Mouse (Mus musculus): ENCODE data around the gene Taldo1. TPM values are rescaled to one million over a fixed set of nuclear protein-coding genes. Genes with fewer than 3 reads are reported as not detected.

The Taldo1 gene
- polyA plus RNA-seq, 1 experiment from 2014 or later, result 359 TPM

GRCm38 (mm10) chr7:141426948-141427730, 35.1 kb downstream of the Taldo1 start:
- DNase-seq (ENCODE audit: low spot score) (no peak), ATAC-seq (ENCODE audit: insufficient read depth, low FRiP score, low TSS enrichment) (no peak)
- H3K36me3 ChIP-seq (ENCODE audit: control insufficient read depth, insufficient read depth, low read length), result peaks cover 6% of the 10 kb centered on the region
- no peaks in the 10 kb centered on the region for H3K27me3 ChIP-seq (ENCODE audit: control insufficient read depth, insufficient read depth, low read length)
- WGBS, result 81% methylated on average over 12 of the region's 12 CpGs
- no peak overlapping the region for H3K9ac ChIP-seq (ENCODE audit: low read length)
- H3K27ac ChIP-seq (ENCODE audit: low read depth, low read length), result no peak overlapping the region
- peaks cover 10% of the 10 kb centered on the region; the same call in 1 of the 2 replicates for H3K4me1 ChIP-seq (ENCODE audit: control insufficient read depth, insufficient read depth, low read length)
- H3K9me3 ChIP-seq (ENCODE audit: control insufficient read depth, low read length), result no peaks in the 10 kb centered on the region
- no peak overlapping the region for H3K4me3 ChIP-seq (ENCODE audit: low read depth, low read length)
- H3K4me2 ChIP-seq (ENCODE audit: low read depth), result no peak overlapping the region

- peaks cover 9% of the 10 kb centered on the region for H3K36me3 ChIP-seq (ENCODE audit: control insufficient read depth, insufficient read depth, low read length)
- no peak overlapping the region for H3K27ac ChIP-seq (ENCODE audit: low read depth, low read length)
- no peaks in the 10 kb centered on the region for H3K9me3 ChIP-seq (ENCODE audit: control insufficient read depth, low read length)
- peak overlapping the region; percentile 38 for H3K4me3 ChIP-seq (ENCODE audit: low read depth, low read length)
- H3K4me2 ChIP-seq (ENCODE audit: low read depth), result peak overlapping the region; percentile 57
- ATAC-seq (ENCODE audit: insufficient read depth, low FRiP score, low TSS enrichment) (no peak), DNase-seq (ENCODE audit: low spot score) (no peak)
- peak overlapping the region; percentile 59 for H3K9ac ChIP-seq (ENCODE audit: low read length)
- peaks cover 13% of the 10 kb centered on the region for H3K4me1 ChIP-seq (ENCODE audit: control insufficient read depth, insufficient read depth, low read length)
- 60% methylated on average over 5 of the region's 5 CpGs for WGBS
- H3K27me3 ChIP-seq (ENCODE audit: control insufficient read depth, insufficient read depth, low read length), result no peaks in the 10 kb centered on the region
These were observed 36.7 kb downstream of the Taldo1 start for GRCm38 (mm10) chr7:141428701-141429100.

GRCm38 (mm10) chr7:141429310-141429709, 37.3 kb downstream of the Taldo1 start, which contains the start of gene Cend1:
Gene Cend1, minus strand, starts transcription at chr7:141429491.
- ATAC-seq (ENCODE audit: insufficient read depth, low FRiP score, low TSS enrichment) (peak; percentile 72), DNase-seq (ENCODE audit: low spot score) (peak; percentile 78)
- Histone ChIP-seq H3K9me3 (ENCODE audit: control insufficient read depth, low read length) (no peaks in the 10 kb centered on the region), H3K4me3 (ENCODE audit: low read depth, low read length) (peak within 1 kb of the TSS; percentile 38), H3K4me2 (ENCODE audit: low read depth) (peak within 1 kb of the TSS; percentile 57), H3K9ac (ENCODE audit: low read length) (peak within 1 kb of the TSS; percentile 59), H3K4me1 (ENCODE audit: control insufficient read depth, insufficient read depth, low read length) (peaks cover 18% of the 10 kb centered on the region), H3K27ac (ENCODE audit: low read depth, low read length) (peak within 1 kb of the TSS; percentile 50; the same call in 1 of the 2 replicates), H3K36me3 (ENCODE audit: control insufficient read depth, insufficient read depth, low read length) (peaks cover 9% of the 10 kb centered on the region), H3K27me3 (ENCODE audit: control insufficient read depth, insufficient read depth, low read length) (no peaks in the 10 kb centered on the region)
- WGBS, result 3% methylated on average over 19 of the region's 19 CpGs

- Histone ChIP-seq H3K9ac (ENCODE audit: low read length) (no peak overlapping the region), H3K27ac (ENCODE audit: low read depth, low read length) (no peak overlapping the region)
- WGBS, result 65% methylated on average over 9 of the region's 9 CpGs
These were observed 38.0 kb downstream of the Taldo1 start for GRCm38 (mm10) chr7:141429840-141430584.

GRCm38 (mm10) chr7:141430585-141431240, 38.7 kb downstream of the Taldo1 start:
- Histone ChIP-seq H3K36me3 (ENCODE audit: control insufficient read depth, insufficient read depth, low read length) (peaks cover 9% of the 10 kb centered on the region), H3K27ac (ENCODE audit: low read depth, low read length) (no peak overlapping the region), H3K9me3 (ENCODE audit: control insufficient read depth, low read length) (no peaks in the 10 kb centered on the region), H3K4me2 (ENCODE audit: low read depth) (no peak overlapping the region), H3K9ac (ENCODE audit: low read length) (no peak overlapping the region), H3K27me3 (ENCODE audit: control insufficient read depth, insufficient read depth, low read length) (no peaks in the 10 kb centered on the region), H3K4me3 (ENCODE audit: low read depth, low read length) (no peak overlapping the region), H3K4me1 (ENCODE audit: control insufficient read depth, insufficient read depth, low read length) (peaks cover 29% of the 10 kb centered on the region)
- 95% methylated on average over 9 of the region's 9 CpGs for WGBS
- DNase-seq (ENCODE audit: low spot score), result no peak
- ATAC-seq (ENCODE audit: insufficient read depth, low FRiP score, low TSS enrichment), result no peak

More at GRCm38 (mm10) chr7:141429840-141430584, 38.0 kb downstream of the Taldo1 start:
- Histone ChIP-seq H3K4me3 (ENCODE audit: low read depth, low read length) (no peak overlapping the region), H3K4me1 (ENCODE audit: control insufficient read depth, insufficient read depth, low read length) (peaks cover 25% of the 10 kb centered on the region), H3K4me2 (ENCODE audit: low read depth) (peak overlapping the region; percentile 57; the same call in 1 of the 2 replicates), H3K9me3 (ENCODE audit: control insufficient read depth, low read length) (no peaks in the 10 kb centered on the region), H3K27me3 (ENCODE audit: control insufficient read depth, insufficient read depth, low read length) (no peaks in the 10 kb centered on the region), H3K36me3 (ENCODE audit: control insufficient read depth, insufficient read depth, low read length) (peaks cover 9% of the 10 kb centered on the region)
- peak; percentile 31; the same call in 1 of the 2 replicates for ATAC-seq (ENCODE audit: insufficient read depth, low FRiP score, low TSS enrichment)
- DNase-seq (ENCODE audit: low spot score), result no peak

GRCm38 (mm10) chr7:141431434-141432185, 39.6 kb downstream of the Taldo1 start:
- H3K4me3 ChIP-seq (ENCODE audit: low read depth, low read length), result no peak overlapping the region
- ATAC-seq (ENCODE audit: insufficient read depth, low FRiP score, low TSS enrichment) (no peak), DNase-seq (ENCODE audit: low spot score) (no peak)
- 93% methylated on average over 19 of the region's 19 CpGs for WGBS
- H3K9me3 ChIP-seq (ENCODE audit: control insufficient read depth, low read length), result no peaks in the 10 kb centered on the region
- peaks cover 36% of the 10 kb centered on the region for H3K4me1 ChIP-seq (ENCODE audit: control insufficient read depth, insufficient read depth, low read length)
- H3K9ac ChIP-seq (ENCODE audit: low read length), result no peak overlapping the region
- H3K36me3 ChIP-seq (ENCODE audit: control insufficient read depth, insufficient read depth, low read length), result peaks cover 9% of the 10 kb centered on the region
- no peak overlapping the region for H3K27ac ChIP-seq (ENCODE audit: low read depth, low read length)
- H3K4me2 ChIP-seq (ENCODE audit: low read depth), result no peak overlapping the region
- no peaks in the 10 kb centered on the region for H3K27me3 ChIP-seq (ENCODE audit: control insufficient read depth, insufficient read depth, low read length)

GRCm38 (mm10) chr7:141432186-141432611, 40.2 kb downstream of the Taldo1 start:
- H3K4me2 ChIP-seq (ENCODE audit: low read depth), result no peak overlapping the region
- H3K4me1 ChIP-seq (ENCODE audit: control insufficient read depth, insufficient read depth, low read length), result peaks cover 37% of the 10 kb centered on the region
- H3K9me3 ChIP-seq (ENCODE audit: control insufficient read depth, low read length), result no peaks in the 10 kb centered on the region
- no peak for ATAC-seq (ENCODE audit: insufficient read depth, low FRiP score, low TSS enrichment)
- 75% methylated on average over 8 of the region's 8 CpGs for WGBS
- H3K27ac ChIP-seq (ENCODE audit: low read depth, low read length), result no peak overlapping the region
- DNase-seq (ENCODE audit: low spot score), result no peak
- H3K27me3 ChIP-seq (ENCODE audit: control insufficient read depth, insufficient read depth, low read length), result no peaks in the 10 kb centered on the region
- H3K9ac ChIP-seq (ENCODE audit: low read length), result no peak overlapping the region
- H3K36me3 ChIP-seq (ENCODE audit: control insufficient read depth, insufficient read depth, low read length), result peaks cover 9% of the 10 kb centered on the region
- H3K4me3 ChIP-seq (ENCODE audit: low read depth, low read length), result no peak overlapping the region
